Mouse (Mus musculus): ENCODE measurements around the gene Plcd1. TPM values are rescaled to one million over a fixed set of nuclear protein-coding genes. Genes with fewer than 3 reads are reported as not detected.

The Plcd1 gene
- polyA plus RNA-seq, 1 experiment, result 37.3 TPM

- WGBS, result 73% methylated on average over 7 of the region's 7 CpGs
- DNase-seq, result no peak
- Histone ChIP-seq H3K4me3 (replicated peaks; ENCODE audit: extremely low read depth, low read depth, low read length) (no peak overlapping the region), H3K4me1 (ENCODE audit: control insufficient read depth, insufficient read depth, low read length) (0 out of 2 replicates have a peak, but pooled peaks cover 6% of the 10 kb centered on the region)
- TF ChIP-seq POLR2A (IDR thresholded peaks at IDR 0.05; ENCODE audit: borderline replicate concordance, extremely low read depth, low read depth, low read length), result no peak
- no peak for TF ChIP-seq CTCF (IDR thresholded peaks at IDR 0.05; ENCODE audit: insufficient read depth, low read length)
These were observed 10.5 kb downstream of the Plcd1 start for GRCm38 (mm10) chr9:119082656-119083430.

GRCm38 (mm10) chr9:119082039-119082438 lies 11.3 kb downstream of the Plcd1 start:
- no peaks in the 10 kb centered on the region for H3K4me1 ChIP-seq (ENCODE audit: control insufficient read depth, insufficient read depth, low read length)
- TF ChIP-seq CTCF (IDR thresholded peaks at IDR 0.05; ENCODE audit: insufficient read depth, low read length), result no peak
- TF ChIP-seq POLR2A (IDR thresholded peaks at IDR 0.05; ENCODE audit: borderline replicate concordance, extremely low read depth, low read depth, low read length), result no peak
- no peak for DNase-seq
- no peak overlapping the region for H3K4me3 ChIP-seq (replicated peaks; ENCODE audit: extremely low read depth, low read depth, low read length)
- WGBS, result 62% methylated on average over 8 of the region's 8 CpGs

GRCm38 (mm10) chr9:119080040-119080675 lies 13.1 kb downstream of the Plcd1 start:
- 70% methylated on average over 5 of the region's 5 CpGs for WGBS
- DNase-seq, result no peak
- TF ChIP-seq POLR2A (IDR thresholded peaks at IDR 0.05; ENCODE audit: borderline replicate concordance, extremely low read depth, low read depth, low read length), result no peak
- no peak for TF ChIP-seq CTCF (IDR thresholded peaks at IDR 0.05; ENCODE audit: insufficient read depth, low read length)

GRCm38 (mm10) chr9:119075685-119076084 lies 17.6 kb downstream of the Plcd1 start:
- no peaks in the 10 kb centered on the region for H3K4me1 ChIP-seq (ENCODE audit: control insufficient read depth, insufficient read depth, low read length)
- no peak for DNase-seq
- no peak for TF ChIP-seq CTCF (IDR thresholded peaks at IDR 0.05; ENCODE audit: insufficient read depth, low read length)
- no peak for TF ChIP-seq POLR2A (IDR thresholded peaks at IDR 0.05; ENCODE audit: borderline replicate concordance, extremely low read depth, low read depth, low read length)
- WGBS, result 66% methylated on average over 16 of the region's 16 CpGs
- no peak overlapping the region for H3K4me3 ChIP-seq (replicated peaks; ENCODE audit: extremely low read depth, low read depth, low read length)

More at GRCm38 (mm10) chr9:119080040-119080675, 13.1 kb downstream of the Plcd1 start:
- Histone ChIP-seq H3K4me3 (replicated peaks; ENCODE audit: extremely low read depth, low read depth, low read length) (no peak overlapping the region), H3K4me1 (ENCODE audit: control insufficient read depth, insufficient read depth, low read length) (no peaks in the 10 kb centered on the region)

- Histone ChIP-seq H3K4me3 (replicated peaks; ENCODE audit: extremely low read depth, low read depth, low read length) (no peak overlapping the region), H3K4me1 (ENCODE audit: control insufficient read depth, insufficient read depth, low read length) (no peaks in the 10 kb centered on the region)
- WGBS, result 71% methylated on average over 15 of the region's 15 CpGs
- no peak for DNase-seq
- TF ChIP-seq CTCF (IDR thresholded peaks at IDR 0.05; ENCODE audit: insufficient read depth, low read length), result no peak
- TF ChIP-seq POLR2A (IDR thresholded peaks at IDR 0.05; ENCODE audit: borderline replicate concordance, extremely low read depth, low read depth, low read length), result no peak
These were observed 20.0 kb downstream of the Plcd1 start for GRCm38 (mm10) chr9:119073184-119073895.

DNA sequence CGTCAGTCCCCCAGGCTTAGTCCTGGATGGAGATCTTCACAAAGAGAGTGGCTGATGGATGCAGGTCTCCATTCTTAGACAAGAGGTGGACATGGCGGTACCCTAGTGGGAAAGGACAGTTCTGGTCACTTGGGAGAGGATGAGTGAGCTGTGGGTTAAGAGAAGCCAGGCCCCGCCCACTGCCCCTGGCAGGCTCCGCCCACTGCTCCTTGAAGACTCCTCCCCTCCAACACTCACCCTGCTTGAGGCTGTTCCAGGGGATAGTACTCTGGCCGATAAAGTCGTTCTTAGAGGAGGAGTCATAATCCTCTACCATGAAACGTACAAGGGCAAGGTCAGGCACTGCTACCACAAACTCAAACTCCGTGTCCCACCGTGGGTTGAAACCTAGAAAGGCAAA lies 21.5 kb downstream of the Plcd1 start:
- no peak for DNase-seq
- H3K4me1 ChIP-seq (ENCODE audit: control insufficient read depth, insufficient read depth, low read length), result no peaks in the 10 kb centered on the region
- TF ChIP-seq POLR2A (IDR thresholded peaks at IDR 0.05; ENCODE audit: borderline replicate concordance, extremely low read depth, low read depth, low read length), result no peak
- WGBS, result 83% methylated on average over 9 of the region's 9 CpGs
- H3K4me3 ChIP-seq (replicated peaks; ENCODE audit: extremely low read depth, low read depth, low read length), result no peak overlapping the region

- Histone ChIP-seq H3K4me1 (ENCODE audit: control insufficient read depth, insufficient read depth, low read length) (no peaks in the 10 kb centered on the region), H3K4me3 (replicated peaks; ENCODE audit: extremely low read depth, low read depth, low read length) (no peak overlapping the region)
- no peak for TF ChIP-seq CTCF (IDR thresholded peaks at IDR 0.05; ENCODE audit: insufficient read depth, low read length)
- no peak for TF ChIP-seq POLR2A (IDR thresholded peaks at IDR 0.05; ENCODE audit: borderline replicate concordance, extremely low read depth, low read depth, low read length)
- no peak for DNase-seq
- 72% methylated on average over 13 of the region's 13 CpGs for WGBS
These were observed 23.0 kb downstream of the Plcd1 start for GRCm38 (mm10) chr9:119070173-119070825.

DNA sequence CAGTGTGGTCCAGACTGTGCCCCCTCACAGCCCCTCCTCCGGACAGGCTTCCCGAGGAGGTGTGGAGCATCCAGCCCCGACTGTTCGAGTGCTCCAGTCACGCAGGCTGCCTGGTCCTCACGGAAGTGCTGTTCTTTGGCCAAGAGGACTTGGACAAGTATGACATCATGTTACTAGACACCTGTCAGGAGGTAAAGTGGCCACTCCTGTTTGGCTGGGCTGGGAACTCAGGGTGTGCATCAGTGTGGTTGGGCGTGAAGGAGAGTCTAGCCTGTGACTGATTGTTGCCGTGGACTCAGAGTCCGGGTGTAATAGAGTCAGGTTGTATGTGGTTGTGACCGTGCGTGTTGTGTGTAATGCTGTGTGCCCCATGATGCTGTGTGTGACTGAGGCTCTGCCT lies 25.0 kb downstream of the Plcd1 start:
- 69% methylated on average over 11 of the region's 11 CpGs for WGBS
- TF ChIP-seq CTCF (IDR thresholded peaks at IDR 0.05; ENCODE audit: insufficient read depth, low read length) (no peak), POLR2A (IDR thresholded peaks at IDR 0.05; ENCODE audit: borderline replicate concordance, extremely low read depth, low read depth, low read length) (no peak)
- no peaks in the 10 kb centered on the region for H3K4me1 ChIP-seq (ENCODE audit: control insufficient read depth, insufficient read depth, low read length)
- no peak overlapping the region for H3K4me3 ChIP-seq (replicated peaks; ENCODE audit: extremely low read depth, low read depth, low read length)
- peak; percentile 24 for DNase-seq

GRCm38 (mm10) chr9:119067601-119068000 lies 25.7 kb downstream of the Plcd1 start:
- 4% methylated on average over 6 of the region's 6 CpGs for WGBS
- peak; percentile 81 for DNase-seq
- no peak overlapping the region for H3K4me3 ChIP-seq (replicated peaks; ENCODE audit: extremely low read depth, low read depth, low read length)
- TF ChIP-seq CTCF (IDR thresholded peaks at IDR 0.05; ENCODE audit: insufficient read depth, low read length) (peak; percentile 92), POLR2A (IDR thresholded peaks at IDR 0.05; ENCODE audit: borderline replicate concordance, extremely low read depth, low read depth, low read length) (no peak)
- H3K4me1 ChIP-seq (ENCODE audit: control insufficient read depth, insufficient read depth, low read length), result no peaks in the 10 kb centered on the region
